Mouse (Mus musculus) 3134 (cell line): Measurements from ENCODE around the gene Usp46.

Experiments used
- DNase-seq: peaks from one replicate; pipeline ENCODE4 v3.0.0-alpha.2; 2011; ENCODE audit warnings: low spot score; ENCODE audit not compliant: insufficient read length; ENCODE audit errors: extremely low read depth

The Usp46 gene

GRCm38 (mm10) chr5:73958096-73958495 lies 110.1 kb downstream of the Usp46 start:
- no peak for DNase-seq

DNA sequence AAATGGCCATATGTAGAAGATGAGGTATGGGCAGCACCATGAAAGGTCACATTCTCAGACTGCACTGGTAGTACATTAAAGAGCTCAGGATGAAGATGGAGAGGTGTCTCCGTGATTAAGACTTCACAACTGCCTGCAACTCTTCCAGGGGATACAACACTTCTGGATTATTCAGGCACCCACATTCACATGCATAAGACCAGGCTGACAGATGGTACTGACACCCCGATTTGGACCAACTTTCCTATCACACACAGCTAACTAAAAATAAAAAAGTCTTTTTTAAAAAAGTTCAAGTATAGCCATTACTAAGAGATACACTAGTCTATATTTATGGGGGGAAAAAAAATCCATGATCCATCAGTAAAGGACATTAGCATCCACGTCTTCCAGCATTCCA lies 112.5 kb downstream of the Usp46 start:
- DNase-seq, result no peak

GRCm38 (mm10) chr5:73955005-73955404 lies 113.2 kb downstream of the Usp46 start:
- no peak for DNase-seq

DNA sequence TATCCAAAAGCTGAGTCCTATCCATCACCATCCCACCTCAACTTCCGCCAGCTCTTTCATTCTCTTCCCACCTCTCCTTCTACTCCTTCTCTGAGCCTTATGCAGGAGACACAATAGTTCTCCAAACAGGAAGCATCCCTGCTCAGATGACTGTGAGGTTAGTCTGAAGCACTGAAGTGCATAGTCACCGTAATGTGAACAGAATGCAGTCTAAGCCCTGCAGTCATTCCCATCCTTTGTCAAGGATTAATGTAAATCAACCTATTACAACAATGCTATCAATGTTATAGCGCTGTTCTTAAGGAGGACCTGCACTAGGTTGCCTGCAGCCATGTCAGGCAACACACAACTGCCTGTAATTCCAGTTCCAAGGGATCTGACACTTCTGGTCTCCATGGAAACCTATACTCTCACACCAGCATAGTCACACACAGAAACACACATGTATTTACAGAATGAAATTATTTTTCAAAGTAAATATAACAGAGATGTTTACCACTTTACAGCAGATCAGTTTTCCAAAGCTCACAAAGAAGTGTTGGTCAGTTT lies 115.1 kb downstream of the Usp46 start:
- DNase-seq, result no peak

DNA sequence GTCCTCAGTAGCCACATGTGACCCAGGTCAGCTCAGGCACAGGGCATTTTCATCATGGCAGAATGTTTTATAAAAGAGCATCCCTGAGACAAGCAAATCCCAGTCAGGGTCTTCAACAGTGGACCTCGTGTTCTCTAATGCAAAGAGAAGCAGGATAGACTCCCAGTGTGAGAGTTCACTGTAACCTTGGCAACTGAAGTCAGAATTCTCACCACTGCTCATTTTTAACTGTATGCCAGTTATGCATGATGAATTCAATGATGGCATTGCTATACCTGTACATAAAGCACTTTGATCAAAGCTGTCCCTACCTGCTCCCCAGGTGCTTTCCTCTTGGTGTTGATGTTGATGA lies 116.6 kb downstream of the Usp46 start:
- DNase-seq, result no peak

- no peak for DNase-seq
Observed at GRCm38 (mm10) chr5:73950809-73951648, 117.2 kb downstream of the Usp46 start.
